Mouse (Mus musculus) layer of hippocampus, postnatal 36 days (tissue): ENCODE measurements around the gene Gm6482. TPM values are rescaled to one million over a fixed set of nuclear protein-coding genes. Genes with fewer than 3 reads are reported as not detected.
"Not testable (repeated sequence)": the region's sequence is repeated elsewhere in the genome, so short reads cannot be mapped to it uniquely, and the experiment has no call there.

Experiments
- DNase-seq, 2 experiments: peaks; one replicate each; pipeline ENCODE4 v3.0.0; 2022
- total RNA-seq, 2 experiments: library from RNA; stranded (reverse); gene quantifications; 2 replicates each; pipeline ENCODE4 v1.2.3; 2021

Gene Gm6482
- total RNA-seq, result not detected

GRCm38 (mm10) chr14:41408181-41408580 lies at the start of gene Gm6482:
TSS of gene Gm6482 (minus strand) at chr14:41408281.
- DNase-seq, result not testable (repeated sequence)

DNA sequence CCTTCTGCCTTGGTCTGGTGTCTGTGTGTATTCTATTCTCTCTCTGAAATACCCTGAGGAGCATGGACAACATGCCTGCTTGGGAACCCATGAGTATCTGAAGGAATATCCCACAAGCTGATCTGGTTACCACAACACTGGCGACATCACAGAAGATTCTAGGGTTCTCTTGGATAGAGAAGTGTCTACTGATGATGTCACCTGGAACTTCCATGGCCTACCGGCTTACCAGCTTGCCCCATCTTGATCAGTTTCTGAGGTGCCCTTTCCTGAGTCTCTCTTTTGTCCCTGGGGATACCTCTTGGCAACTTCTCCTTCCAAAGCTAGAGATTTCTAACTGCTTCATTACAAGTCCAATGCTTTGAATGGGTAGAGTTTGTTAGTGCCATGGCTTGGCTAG lies 45.3 kb upstream of the Gm6482 start, which contains the start of gene Gm7954:
Gene Gm7954, minus strand, starts transcription at position 101 of the 400 bp plus-strand sequence.
- not testable (repeated sequence) for DNase-seq

GRCm38 (mm10) chr14:41425393-41426075 lies 17.5 kb upstream of the Gm6482 start:
- peak; percentile 0 to 4 for DNase-seq

DNA sequence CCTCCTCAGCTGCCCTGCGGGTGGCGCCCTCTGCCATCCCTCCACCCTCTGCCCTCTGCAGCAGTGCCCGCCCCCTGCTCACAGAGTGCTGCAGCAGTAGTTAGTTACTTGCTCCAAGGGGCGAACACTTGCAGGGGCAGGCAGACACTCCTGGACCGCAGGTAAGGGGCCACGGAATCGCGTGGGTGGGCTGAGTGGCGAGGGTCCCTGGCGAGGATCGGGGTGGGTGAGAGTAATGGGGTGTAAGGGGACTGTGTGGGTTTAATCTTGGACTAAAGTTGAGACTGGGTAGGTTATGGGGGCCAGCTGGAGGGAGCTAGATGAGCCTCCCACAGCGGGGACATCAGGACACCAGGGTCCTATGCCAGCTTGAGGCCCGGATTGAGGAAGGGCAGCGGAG lies 16.6 kb upstream of the Gm6482 start:
- DNase-seq, result not testable (repeated sequence)

GRCm38 (mm10) chr14:41386279-41386678 lies 21.8 kb downstream of the Gm6482 start, which contains the start of gene Gm7945:
TSS of gene Gm7945 (minus strand) at chr14:41386379.
- DNase-seq, result not testable (repeated sequence)

Other genes with a start within 250 kb of the Gm6482 start
- gene Sftpd, start 223.1 kb downstream of the Gm6482 start, total RNA-seq, result not detected
- gene Gm2832, start 129.5 kb downstream of the Gm6482 start, total RNA-seq, result not detected
- gene Gm5798, start 59.7 kb downstream of the Gm6482 start, total RNA-seq, result not detected
- gene Gm7945, start 21.9 kb downstream of the Gm6482 start, total RNA-seq, result not detected
- not detected for gene Gm7954, start 45.2 kb upstream of the Gm6482 start, total RNA-seq
- not detected for gene Gm3486, start 81.2 kb upstream of the Gm6482 start, total RNA-seq
- not detected for gene Gm7970, start 147.3 kb upstream of the Gm6482 start, total RNA-seq
- not detected for gene 1700049E17Rik2, start 164.9 kb upstream of the Gm6482 start, total RNA-seq
- not detected for gene Gm3072, start 216.3 kb upstream of the Gm6482 start, total RNA-seq
- not detected for gene Gm3676, start 238.2 kb upstream of the Gm6482 start, total RNA-seq